Comparison of ENCODE assay signal across 8 mouse cellular contexts in the genomic region with DNA sequence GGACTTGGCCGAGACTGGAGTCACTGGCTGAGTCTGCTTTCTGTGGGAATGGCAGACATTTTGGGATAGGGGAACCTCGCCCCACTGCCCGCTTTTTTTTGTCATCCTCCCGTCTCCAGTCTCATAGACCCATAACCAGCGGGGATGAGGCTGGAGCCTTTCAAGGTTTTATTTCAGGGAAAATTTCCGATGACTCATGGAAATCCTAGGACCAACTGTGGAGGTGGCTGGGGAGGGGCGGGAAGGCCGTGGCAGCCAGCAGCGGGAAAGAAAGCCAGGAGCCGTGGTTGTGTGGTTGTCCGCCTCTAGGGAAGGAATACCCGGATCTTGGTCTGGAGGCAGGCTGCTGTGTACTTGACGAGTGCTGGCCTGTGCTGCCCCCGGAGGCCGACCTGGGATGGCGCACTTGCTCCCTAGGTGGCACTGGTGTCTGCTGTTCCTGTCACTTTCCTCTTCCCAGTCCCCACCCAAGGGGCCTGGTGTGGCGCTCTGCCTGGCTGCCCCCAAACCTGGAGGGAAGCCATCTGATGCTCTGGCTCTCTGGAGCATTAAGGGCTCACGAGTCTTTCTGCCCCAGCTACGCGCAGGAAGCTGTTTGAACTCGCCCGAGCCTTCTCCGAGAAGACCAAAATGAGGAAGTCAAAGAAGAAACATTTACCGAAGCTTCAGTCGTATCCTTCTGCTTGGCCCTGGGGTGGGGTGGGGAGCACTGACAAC. TPM values are rescaled to one million over a fixed set of nuclear protein-coding genes. Genes with fewer than 3 reads are reported as not detected.
DNase-seq lines count a peak whose midpoint lies in the region; ATAC-seq and TF ChIP-seq lines count a peak whose summit lies in the region.

No protein-coding gene starts in this region.

- peak overlapping the region; percentile 5; the same call in 1 of the 2 replicates for H3K4me3 ChIP-seq in forebrain, postnatal 0 days (ENCODE audit: low read depth, low read length)
- peak overlapping the region; percentile 19; the same call in 1 of the 2 replicates for H3K4me3 ChIP-seq in lung, embryonic 14.5 days (ENCODE audit: low read depth, low read length)

- peak overlapping the region; percentile 64 for H3K27ac ChIP-seq in forebrain, postnatal 0 days (ENCODE audit: low read depth, low read length)
- peak overlapping the region; percentile 77 for H3K27ac ChIP-seq in lung, embryonic 14.5 days (ENCODE audit: low read depth)

- H3K9ac ChIP-seq in forebrain, postnatal 0 days: peak overlapping the region; percentile 35
- peak overlapping the region; percentile 33 for H3K9ac ChIP-seq in lung, embryonic 14.5 days

- H3K4me1 ChIP-seq in forebrain, postnatal 0 days (ENCODE audit: insufficient read depth): no peaks in the 10 kb centered on the region
- peaks cover 9% of the 10 kb centered on the region; the same call in 1 of the 2 replicates for H3K4me1 ChIP-seq in lung, embryonic 14.5 days (ENCODE audit: insufficient read depth)

- TF ChIP-seq CTCF in forebrain, postnatal 0 days (IDR thresholded peaks at IDR 0.05; ENCODE audit: low read depth): peak; percentile 94
- TF ChIP-seq CTCF in lung, embryonic 14.5 days (IDR thresholded peaks at IDR 0.05; ENCODE audit: low read depth): peak; percentile 97

- peak overlapping the region; percentile 41 for H3K4me2 ChIP-seq in forebrain, postnatal 0 days (ENCODE audit: low read depth)
- peak overlapping the region; percentile 53 for H3K4me2 ChIP-seq in lung, embryonic 14.5 days

- H3K36me3 ChIP-seq in forebrain, postnatal 0 days (ENCODE audit: insufficient read depth): peaks cover 29% of the 10 kb centered on the region; the same call in 1 of the 2 replicates
- peaks cover 21% of the 10 kb centered on the region for H3K36me3 ChIP-seq in lung, embryonic 14.5 days (ENCODE audit: insufficient read depth)

- 15% methylated on average over 25 of the region's 25 CpGs for WGBS in forebrain, postnatal 0 days
- WGBS in lung, embryonic 14.5 days: 12% methylated on average over 25 of the region's 25 CpGs

- no peaks in the 10 kb centered on the region for H3K9me3 ChIP-seq in forebrain, postnatal 0 days (ENCODE audit: low read length)
- no peaks in the 10 kb centered on the region for H3K9me3 ChIP-seq in lung, embryonic 14.5 days (ENCODE audit: low read depth, low read length)

- peak; percentile 99 for ATAC-seq in forebrain, postnatal 0 days
- ATAC-seq in lung, embryonic 14.5 days (ENCODE audit: insufficient read depth): peak; percentile 92
- peak; percentile 91 for ATAC-seq in neutrophil, adult 5-6 weeks (ENCODE audit: extremely low read depth, insufficient number of reproducible peaks, low FRiP score, poor library complexity, severe bottlenecking)

- peak; percentile 93 for DNase-seq in ES-CJ7 (ENCODE audit: low read depth, low spot score)
- DNase-seq in cerebellum, adult 11 months: peak; percentile 88
- peak; percentile 84 for DNase-seq in forebrain, postnatal 0 days
- peak; percentile 91 for DNase-seq in heart, postnatal 4 days
- DNase-seq in layer of hippocampus, adult 8-10 months (ENCODE audit: low spot score in 2 of 2): peak; percentile 77 to 78
- DNase-seq in lung, embryonic 14.5 days: peak; percentile 90
- DNase-seq in testis, postnatal 14 days (ENCODE audit: low spot score): peak; percentile 80

- peaks cover 6% of the 10 kb centered on the region; the same call in 1 of the 2 replicates for H3K27me3 ChIP-seq in forebrain, postnatal 0 days (ENCODE audit: insufficient read depth, low read length)
- no peaks in the 10 kb centered on the region; the same call in 1 of the 2 replicates for H3K27me3 ChIP-seq in lung, embryonic 14.5 days (ENCODE audit: insufficient read depth, low read length)

RNA-seq across cellular contexts. Expression of a gene that starts 16.6 kb away (rescaled TPM):
- total RNA-seq in forebrain, postnatal 0 days (2014; rRNA removed): 39.0 and 57.5 TPM in 2 replicates
- polyA plus RNA-seq in forebrain, postnatal 0 days (2015; fragmentation: Nextera tagmentation; extraction: Ambion mirVana): 70.7 and 71.5 TPM in 2 replicates
- 100 to 1,000 TPM; 204 to 207 TPM for total RNA-seq in heart, postnatal 4 days (2021)
- total RNA-seq in layer of hippocampus, adult 8-10 months (2022): 10 to 100 TPM; 63.2 to 64.8 (median 63.7) TPM
- 55.1 and 57.6 TPM in 2 replicates for polyA plus RNA-seq in lung, embryonic 14.5 days (2014; fragmentation: Nextera tagmentation; extraction: Ambion mirVana)
- 28.5 and 41.0 TPM in 2 replicates for total RNA-seq in neutrophil, adult 5-6 weeks (2017)

Comparison
In these comparisons a context has a peak if more than half of its experiments do, and no peak if none do; other contexts are left out.
1. Peak in every context shown above with its lines: DNase-seq, ATAC-seq, H3K4me3 ChIP-seq and H3K27ac ChIP-seq.